Mouse (Mus musculus) neutrophil, adult 5-6 weeks (primary cell): ENCODE results near the gene Lrrc23. TPM values are rescaled to one million over a fixed set of nuclear protein-coding genes. Genes with fewer than 3 reads are reported as not detected.
A peak's percentile ranks its signal among the peaks of the same experiment; 100 is the strongest.

Experiments
- ATAC-seq: fragments of 151-379, 151-347 bp; 2 replicates; pipeline ENCODE4 v1.8.0; 2017; ENCODE audit warnings: mild to moderate bottlenecking, moderate TSS enrichment; ENCODE audit not compliant: insufficient number of reproducible peaks, poor library complexity, low FRiP score, severe bottlenecking; ENCODE audit errors: extremely low read depth
- total RNA-seq: library from RNA; stranded (forward); fragments of 200-1000 nt; gene quantifications from 2 replicates; pipeline ENCODE4 v1.2.3, GENCODE M21; 2017

Lrrc23 gene
- total RNA-seq, 1 experiment from 2014 or later = 7.9 TPM

DNA sequence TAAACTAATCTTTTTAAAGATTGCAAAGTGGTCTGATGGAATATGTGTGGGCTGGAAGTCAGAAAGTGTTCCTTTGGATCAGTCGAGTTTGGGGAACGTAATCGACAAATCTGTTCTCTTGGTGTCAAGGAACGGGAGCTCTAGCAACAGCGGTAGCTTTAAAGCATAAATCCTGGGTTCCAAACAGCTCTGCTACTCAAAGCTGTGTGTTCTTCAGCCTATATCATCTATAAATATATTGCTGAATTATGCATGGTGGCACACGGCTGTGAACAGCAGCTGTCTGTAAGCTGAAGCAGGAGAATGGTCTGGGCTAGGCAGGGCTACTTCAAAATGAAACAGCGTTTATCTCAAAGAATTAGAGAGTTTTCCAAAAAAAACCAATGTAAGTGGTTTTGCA lies 1.4 kb upstream of the Lrrc23 start:
- ATAC-seq = no peak

DNA sequence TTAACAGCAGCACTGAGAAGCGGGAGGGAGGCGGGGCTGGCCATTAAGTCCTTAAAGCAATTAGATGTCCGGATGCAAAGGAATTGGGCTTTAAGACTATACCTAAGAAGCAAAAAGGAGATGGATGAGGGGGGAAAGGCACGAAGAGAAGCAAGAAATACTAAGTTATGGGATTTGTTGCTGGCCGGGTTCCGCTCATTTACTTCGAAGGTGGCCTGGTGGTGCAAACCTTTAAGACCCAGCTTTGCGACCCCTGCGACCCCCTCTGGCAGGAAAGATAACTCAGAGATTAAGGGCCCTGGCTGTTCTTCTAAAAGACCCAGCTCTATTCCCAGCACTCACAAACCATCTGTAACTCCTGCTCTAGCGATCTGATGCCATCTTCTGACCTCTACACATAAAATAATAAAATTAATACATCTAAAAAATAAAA lies 473 bp upstream of the Lrrc23 start:
- ATAC-seq = 0 out of 2 replicates have a peak, but pooled peaks have one; percentile 9

DNA sequence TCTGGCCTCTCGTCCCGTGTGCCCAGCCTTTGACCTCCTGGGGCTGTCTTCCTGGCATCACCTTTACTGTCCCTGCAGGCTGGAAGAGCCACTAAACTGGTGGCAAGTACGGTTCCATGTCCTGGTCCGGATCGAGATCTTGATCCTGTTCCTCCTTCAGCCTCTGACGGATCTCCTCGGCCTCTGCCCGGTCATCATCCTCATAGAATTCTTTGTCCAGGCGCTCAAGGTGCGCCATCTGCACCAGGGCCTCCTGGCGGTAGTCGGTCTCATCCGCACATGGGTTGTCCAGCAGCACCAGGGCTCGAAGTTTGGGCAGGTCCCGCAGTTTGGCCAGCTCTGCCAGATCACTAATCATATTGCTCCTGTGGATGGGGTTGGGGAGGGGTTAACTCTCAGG lies 9.0 kb downstream of the Lrrc23 start:
- no peak for ATAC-seq

DNA sequence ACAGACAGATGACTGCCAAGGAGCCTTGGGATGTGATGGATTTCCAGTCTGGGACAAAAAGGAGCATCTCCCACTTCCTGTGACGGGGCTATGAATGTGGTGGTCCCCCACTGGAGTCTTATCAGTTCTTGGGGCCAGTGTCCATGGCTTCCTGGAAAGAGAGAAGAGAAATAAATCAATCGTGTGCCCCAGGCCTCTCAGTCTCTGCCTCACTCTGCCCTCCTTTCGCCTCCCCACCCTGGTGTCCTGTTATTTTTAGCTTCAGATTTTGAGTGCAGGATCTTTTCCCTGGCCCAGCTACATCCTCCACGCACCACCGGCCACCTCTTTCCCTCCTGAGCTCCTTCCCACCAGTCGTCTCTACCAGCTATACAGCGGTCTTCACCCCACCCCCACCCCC lies 9.5 kb downstream of the Lrrc23 start:
- ATAC-seq = no peak

DNA sequence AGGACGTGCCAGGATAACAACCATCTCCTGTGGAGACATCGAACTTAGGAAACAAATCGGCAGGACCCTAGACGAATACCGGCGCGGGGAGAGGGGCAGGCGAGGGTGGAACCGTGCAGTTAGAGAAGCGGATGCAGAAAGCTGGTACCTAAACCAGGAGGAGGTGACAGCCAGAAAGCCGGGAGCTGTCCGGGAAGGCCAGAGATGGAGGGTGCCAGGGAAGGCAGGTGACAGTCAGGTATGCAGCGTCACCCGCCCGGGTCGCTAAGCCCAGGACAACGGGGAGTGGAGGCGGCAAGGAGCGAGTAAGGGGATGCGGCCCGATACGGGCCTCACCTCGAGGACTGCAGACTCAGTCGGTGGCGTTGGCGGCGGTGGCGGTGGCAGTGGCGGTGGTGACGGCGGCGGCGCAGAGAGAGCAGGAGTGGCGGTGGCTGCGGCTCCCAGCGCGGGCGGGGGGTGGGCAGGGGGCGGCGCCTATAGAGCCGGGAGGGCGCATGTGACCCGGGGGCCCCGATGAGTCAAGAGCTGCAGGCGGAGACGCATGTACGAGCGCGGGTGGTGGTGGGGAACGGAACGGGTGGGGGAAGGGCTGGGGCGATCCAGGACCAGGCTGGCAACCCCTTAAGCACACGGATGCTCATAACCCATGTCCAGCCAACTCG lies 10.3 kb downstream of the Lrrc23 start, which contains the start of gene Eno2:
Gene Eno2 (minus strand): TSS at position 573 of the 665 bp plus-strand sequence.
- peak; percentile 18 for ATAC-seq

DNA sequence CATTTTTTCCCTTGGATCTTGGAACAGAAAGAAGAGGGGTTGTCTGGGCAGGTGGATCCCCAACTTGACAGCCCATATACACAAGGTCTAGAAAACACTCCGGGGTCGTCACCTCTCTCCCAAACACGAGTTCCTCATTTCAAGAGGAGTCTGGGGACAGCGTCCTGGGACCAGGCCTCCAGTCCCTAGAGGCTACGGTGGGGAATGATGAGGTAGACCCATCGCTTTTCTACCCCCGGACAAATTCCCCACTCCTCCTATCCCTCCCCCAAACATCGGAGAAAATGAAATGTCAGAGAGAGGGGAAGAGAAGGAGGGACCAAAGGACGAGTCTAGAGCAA lies 10.9 kb downstream of the Lrrc23 start:
- no peak for ATAC-seq

DNA sequence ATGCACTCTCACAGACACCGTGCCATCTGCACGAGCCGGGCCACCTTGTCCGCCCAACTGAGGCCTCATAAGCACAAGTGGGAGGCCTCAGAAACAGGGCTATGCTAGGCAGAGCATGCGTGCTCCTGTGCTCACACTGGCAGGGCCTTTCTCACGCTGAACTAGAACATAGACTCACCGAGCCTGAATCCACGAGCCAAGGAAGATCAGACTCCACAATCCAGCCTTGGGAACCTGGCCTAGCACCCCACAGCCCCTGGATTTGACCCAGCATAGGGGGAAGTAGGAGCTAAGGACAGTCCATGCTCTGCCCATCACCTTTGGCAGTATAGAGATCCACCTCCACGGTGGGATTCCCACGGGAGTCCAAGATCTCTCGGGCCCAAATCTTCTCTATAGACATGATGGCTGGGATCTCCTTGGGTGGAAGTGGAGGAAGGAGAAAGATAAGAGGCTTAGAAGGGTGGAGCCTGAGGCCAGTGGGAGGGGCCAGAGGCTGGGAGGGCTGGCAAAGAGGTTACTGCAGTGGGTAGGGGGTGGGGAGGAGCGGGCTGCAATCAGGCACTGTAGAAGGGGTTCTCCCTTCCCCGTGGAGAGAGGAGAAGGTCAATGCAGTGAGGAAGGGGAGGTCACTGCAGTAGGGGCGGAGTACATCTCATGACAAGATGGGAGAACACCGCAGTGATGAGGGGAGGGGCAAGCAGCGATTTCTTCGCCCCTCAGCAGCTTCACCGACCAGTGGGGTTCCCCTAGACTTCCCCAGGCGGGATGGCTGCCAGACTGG lies 11.4 kb downstream of the Lrrc23 start:
- no peak for ATAC-seq

DNA sequence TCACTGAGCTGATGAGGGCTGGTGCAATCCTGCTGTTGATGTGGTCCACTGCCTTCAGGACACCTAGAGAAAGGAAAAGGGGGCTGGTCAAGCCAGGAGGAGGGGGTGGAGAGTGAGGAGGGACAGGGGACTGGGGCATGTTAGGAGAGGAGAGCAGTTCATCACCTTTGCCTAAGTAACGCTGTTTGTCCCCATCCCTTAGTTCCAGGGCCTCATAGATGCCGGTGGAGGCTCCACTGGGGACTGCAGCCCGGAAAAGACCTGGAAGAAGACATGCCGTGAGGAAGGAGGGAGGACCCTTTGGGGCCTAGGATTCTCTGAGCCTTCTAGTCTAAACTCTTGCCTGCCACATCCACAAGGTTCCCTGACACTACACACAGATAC lies 12.0 kb downstream of the Lrrc23 start:
- ATAC-seq = no peak

DNA sequence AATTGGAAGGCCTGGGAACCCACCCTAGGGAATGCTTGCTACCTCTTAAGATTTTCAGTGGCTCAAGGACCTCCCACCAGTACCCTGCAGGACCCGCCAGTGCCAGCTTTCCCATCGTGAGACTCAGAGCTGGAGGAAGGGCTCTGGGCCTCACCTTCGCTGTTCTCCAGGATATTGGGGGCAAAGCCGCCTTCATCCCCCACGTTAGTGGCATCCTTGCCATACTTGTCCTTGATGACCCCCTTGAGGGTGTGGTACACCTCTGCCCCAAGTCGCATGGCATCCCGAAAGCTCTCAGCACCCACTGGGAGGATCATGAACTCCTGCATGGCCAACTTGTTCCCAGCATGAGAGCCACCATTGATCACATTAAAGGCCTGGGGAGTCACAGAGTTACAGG lies 13.6 kb downstream of the Lrrc23 start:
- no peak for ATAC-seq

DNA sequence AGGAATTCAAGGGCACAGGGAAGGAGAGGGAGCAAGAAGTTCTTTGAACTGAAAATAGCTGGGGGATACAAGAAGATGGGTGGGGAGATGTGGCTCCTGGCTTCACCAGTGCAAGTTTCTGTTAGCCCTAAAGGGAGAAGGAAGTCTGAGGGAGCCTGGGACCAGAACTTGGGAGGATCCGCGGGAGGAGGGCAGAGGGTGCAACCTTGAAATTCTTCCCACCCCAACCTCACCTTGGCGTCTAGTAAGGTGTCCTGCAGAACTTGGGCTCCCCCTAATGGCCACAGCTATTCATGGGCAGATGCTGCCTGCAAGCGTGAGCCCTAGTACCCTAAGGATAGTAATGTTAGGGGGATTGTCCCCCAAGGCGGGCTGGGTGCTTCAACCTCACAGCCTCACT lies 20.3 kb downstream of the Lrrc23 start:
- ATAC-seq = peak; percentile 86

DNA sequence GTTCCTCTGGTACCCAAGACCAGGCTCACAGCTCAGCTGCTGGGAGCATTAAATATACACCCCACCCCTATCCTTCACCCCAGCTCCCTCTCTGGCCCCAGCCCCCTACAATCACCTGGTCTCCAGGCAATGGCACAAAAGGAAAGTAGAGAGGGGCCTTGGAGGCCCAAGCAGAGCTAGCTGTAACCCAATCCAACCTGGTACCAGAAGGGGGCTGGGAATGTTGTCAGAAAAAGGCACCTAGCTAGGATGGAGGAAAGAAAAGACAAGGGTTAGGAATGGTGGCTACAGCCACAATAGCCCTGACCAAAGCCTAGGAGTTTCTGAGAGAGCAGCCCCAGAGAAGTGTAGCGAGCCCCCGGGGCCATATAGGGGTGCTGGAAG lies 20.7 kb downstream of the Lrrc23 start:
- ATAC-seq = no peak

DNA sequence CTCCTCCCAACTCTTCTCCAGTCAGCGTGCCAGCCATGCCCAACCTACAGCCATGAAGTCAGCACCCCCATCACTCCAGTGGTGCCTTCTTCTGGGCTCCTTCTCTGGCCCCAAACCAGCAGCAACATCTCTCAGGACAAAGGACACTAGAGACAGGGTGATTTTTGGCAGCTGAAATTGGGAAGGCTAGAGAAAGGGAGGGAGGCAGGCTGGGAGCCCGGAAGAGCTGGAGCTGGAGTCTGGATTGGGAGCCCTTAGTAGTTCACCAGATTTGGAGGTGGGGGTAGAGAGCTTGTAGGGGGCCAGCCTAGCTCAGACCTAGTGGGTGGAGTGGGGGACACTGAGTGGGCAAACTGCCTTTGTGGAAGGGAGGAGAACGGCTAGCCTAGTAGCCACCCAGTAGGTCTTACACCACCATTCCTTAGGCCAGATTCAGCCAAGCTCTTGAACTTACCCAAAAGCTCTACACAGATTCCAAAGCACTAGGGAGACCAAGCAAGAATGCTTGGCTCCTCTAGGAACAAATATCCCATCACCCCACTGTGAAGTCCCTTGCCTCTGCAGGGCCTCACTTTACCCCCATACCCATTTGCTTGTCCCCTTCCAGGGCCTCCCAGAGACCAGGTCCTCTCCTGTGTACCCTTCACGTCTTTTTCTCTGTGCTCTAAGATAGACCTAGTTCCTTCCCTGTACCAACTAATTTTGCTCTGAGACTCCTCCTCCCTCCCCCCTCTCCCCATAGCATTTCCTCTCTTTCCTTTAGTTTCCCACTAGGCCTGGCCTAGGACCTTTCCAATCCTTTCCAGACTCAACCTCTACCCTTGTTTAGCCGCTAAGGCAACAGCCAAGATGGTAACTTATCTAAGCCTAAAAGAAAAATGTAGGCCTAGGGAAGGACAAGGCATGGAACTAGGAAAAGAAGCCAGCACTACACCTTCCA lies 21.3 kb downstream of the Lrrc23 start:
- ATAC-seq = no peak

DNA sequence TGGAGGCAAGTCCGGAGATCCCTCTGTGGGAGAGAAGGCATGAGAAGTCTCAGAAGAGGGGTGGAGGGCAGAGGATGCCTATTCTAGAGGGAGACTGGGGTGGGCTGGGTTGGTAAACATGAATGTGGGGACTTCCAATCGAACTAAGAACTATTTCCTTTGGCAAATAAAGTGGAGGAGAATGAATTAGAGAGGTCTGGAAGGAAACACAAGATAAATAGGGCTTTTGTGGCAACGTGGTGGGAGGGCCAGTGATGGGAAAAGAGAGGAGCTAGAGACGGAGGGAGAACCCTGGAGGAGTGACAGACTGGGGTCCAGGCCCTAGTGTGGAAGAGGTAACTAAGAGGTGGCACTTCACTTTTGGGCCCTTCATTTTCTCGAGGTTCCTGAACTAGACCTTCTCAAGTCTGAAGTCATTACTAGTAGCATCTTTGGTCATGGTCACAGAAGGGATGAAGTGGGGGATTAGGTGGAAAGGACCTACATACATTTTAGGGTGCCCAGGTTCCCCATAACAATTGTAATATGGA lies 22.1 kb downstream of the Lrrc23 start:
- ATAC-seq = no peak

DNA sequence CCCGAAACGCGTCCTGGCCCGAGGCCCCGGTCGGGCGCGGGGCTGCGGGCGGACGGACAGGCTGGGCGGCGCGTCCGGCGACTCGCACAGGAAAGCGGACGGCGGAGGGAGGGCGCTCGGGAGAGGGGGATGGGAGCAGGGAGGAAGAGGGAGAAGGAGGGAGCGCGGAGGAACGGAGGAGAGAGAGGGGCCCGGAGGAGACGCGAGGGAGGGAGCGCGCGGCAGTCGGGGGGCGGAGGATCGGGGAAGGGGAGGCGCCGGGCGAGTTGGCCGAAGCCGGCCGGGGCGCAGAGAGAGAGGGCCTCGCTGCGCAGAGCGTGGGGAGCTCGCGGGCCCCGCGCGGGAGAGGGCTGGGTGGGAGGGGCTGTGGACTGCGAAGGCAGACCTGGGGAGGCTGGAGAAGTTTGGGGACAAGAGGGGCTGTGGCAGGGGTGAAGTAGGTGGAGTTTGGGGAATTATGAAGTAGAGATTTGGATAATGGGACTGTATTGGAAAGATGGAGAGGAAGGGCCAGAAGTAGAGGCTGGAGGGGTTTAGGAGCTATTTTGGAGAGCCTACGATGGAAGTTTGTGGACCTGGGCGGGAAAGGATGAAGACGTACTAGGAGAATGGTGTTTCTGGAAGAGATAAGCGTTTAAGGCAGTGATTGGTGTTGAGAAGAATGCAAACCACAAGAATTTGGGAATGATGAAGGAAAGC lies 22.7 kb downstream of the Lrrc23 start:
- no peak for ATAC-seq

DNA sequence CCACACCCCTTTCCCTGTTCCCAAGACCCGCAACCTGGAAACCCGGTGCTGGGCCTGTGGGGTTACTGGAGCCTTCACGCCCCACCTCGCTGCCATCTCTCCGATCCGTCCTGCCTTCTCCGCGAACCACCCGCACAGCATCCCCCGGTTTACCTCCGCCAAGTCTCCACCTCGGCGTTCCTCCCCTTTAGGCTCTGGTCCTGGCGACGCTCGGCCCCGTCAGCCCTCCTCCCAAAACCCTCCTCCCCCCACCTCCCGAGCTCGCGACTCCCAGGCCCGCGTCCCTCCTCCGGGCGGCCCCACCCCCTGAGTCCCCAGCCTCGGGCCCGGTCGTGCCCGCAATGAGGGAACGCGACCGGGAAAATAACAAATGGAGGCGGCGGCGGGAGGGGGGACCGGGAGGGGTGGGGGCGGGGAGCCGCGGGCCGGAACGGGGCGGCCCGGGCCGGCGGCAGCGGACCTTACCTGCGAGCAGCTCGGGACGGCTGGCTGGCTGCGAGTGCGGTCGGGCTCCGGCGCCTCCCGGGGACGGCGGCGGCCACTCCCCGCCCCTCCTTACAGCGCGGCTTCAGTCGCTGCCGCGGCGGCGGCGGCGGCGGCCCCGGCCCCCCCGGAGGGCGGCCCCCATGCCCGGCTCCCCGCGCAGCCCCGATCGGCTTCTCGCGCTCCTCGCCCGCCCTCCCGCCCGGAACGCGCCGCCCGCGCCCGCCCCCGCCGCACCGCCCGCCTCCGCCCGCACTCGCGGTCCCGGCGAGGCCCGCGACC lies 23.5 kb downstream of the Lrrc23 start, which contains the start of the genes Gm45234 and Atn1:
Gene Gm45234 (minus strand): TSS at position 191 of the 765 bp plus-strand sequence.
Gene Atn1 (minus strand): TSS at position 694 of the 765 bp plus-strand sequence.
- no peak for ATAC-seq

DNA sequence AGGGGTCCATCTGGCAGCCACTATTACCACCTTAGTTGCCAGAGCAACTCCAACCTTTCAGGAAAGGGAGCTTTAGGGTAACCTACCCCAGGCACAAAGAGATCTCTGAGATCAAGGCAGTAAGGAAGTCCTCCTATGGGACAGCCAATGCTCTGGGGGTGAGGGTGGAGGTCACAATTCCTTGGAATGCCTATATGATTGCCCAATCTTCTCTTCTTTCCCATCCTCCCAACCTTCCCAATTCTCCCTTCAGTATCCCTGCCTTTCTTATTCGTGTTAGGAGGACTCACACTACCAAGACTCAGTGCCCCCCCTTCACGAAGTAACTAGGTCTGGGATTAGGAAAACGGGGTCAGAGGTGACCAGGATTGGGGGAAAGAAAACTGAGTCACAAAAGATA lies 24.2 kb downstream of the Lrrc23 start:
- no peak for ATAC-seq

DNA sequence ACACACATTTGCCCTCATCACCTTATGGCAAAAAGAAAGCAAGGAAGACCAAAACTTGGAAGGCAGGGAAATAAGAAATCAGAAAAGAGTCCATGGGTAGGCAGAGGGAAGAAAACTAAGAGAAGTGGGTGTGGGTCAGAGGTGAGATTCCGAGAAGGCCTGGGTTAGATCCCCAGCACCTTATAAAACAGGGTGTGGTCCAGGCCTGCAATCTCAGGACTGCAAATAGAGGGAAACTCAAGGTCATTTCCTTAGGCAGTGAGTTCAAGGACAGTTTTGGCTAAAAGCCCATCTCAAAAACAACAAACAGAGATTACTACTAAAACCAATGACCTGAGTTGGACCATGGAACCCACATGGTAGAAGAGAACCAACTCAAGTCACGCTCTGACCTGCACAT lies 25.7 kb downstream of the Lrrc23 start:
- no peak for ATAC-seq

DNA sequence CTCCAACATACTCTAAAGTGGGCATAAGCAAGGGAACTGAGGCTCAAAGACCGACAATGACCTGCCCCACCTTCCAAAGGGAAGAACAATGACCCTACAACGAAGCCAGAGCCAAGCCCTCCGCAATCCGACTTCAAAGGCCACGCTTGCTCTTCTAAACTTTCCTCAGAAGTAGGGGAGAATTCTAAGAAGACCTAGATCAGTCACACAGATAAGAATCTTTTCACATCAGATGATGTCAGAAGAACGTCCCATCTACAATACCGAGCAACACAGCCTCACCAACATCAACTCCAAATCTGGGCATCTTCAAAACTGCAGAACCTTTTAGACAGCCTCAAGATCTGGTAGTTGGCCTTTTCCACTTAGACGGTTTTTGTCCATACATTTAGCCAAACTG lies 29.1 kb downstream of the Lrrc23 start:
- ATAC-seq = no peak
